Mouse (Mus musculus): ENCODE measurements around the gene Ldb3. TPM values are rescaled to one million over a fixed set of nuclear protein-coding genes. Genes with fewer than 3 reads are reported as not detected.

Ldb3 gene
- polyA plus RNA-seq (2012; ENCODE audit: insufficient read depth, insufficient read length, missing spikeins) = not detected in 2 replicates

DNA sequence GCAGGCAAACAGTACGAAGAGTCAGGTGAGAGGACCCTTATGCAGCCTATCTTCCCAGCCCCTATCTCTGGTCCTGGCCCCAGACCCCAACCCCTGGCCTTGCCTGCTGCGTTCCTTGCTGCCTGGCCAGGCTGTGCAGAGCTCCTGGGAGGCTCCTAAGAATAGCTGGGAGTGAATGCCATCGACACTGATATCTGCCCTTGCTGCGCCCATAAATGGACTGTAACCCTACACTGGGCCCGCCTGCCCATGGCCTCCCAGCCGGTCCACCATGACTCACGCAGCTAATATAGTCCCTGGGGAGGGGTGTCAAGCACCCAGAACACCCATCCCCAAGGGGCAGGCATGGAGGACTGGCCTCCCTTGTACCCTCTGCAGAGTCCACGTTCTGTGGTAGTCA lies at the start of gene Ldb3:
TSS of gene Ldb3 (minus strand) at position 185 of the 400 bp plus-strand sequence.
- no peak for TF ChIP-seq CTCF (IDR thresholded peaks at IDR 0.05; ENCODE audit: low read depth, low read length)
- no peak for TF ChIP-seq POLR2A (IDR thresholded peaks at IDR 0.05; ENCODE audit: borderline replicate concordance, low read depth, low read length)
- H3K4me1 ChIP-seq (ENCODE audit: control insufficient read depth, insufficient read depth, low read length) = no peaks in the 10 kb centered on the region
- no peak within 1 kb of the TSS for H3K27ac ChIP-seq (ENCODE audit: insufficient read depth, low read depth, low read length)
- no peak within 1 kb of the TSS for H3K4me3 ChIP-seq (ENCODE audit: insufficient read depth, low read length)

DNA sequence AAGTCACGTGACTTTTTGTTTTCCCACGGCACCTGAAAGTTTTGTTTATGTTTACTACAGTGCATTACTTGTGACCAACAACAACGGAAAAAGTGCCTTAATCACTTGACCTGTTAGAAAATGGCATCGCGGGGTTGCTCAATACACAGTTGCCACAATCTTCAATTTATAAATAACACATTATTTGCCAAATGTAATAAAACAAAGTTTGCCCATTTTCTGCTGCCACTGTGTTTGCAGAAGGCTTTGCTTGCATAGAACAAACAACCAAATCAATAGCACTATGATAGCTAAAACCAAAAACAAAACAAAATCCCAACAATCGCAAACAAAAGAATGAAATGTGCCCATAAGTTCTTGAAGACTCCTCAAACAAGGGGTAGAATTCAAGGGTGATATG lies 47.2 kb upstream of the Ldb3 start:
- H3K4me3 ChIP-seq (ENCODE audit: insufficient read depth, low read length) = no peak overlapping the region
- 0 out of 2 replicates have a peak, but pooled peaks cover 2% of the 10 kb centered on the region for H3K4me1 ChIP-seq (ENCODE audit: control insufficient read depth, insufficient read depth, low read length)
- no peak for TF ChIP-seq CTCF (IDR thresholded peaks at IDR 0.05; ENCODE audit: low read depth, low read length)
- no peak for TF ChIP-seq POLR2A (IDR thresholded peaks at IDR 0.05; ENCODE audit: borderline replicate concordance, low read depth, low read length)
- H3K27ac ChIP-seq (ENCODE audit: insufficient read depth, low read depth, low read length) = no peak overlapping the region

DNA sequence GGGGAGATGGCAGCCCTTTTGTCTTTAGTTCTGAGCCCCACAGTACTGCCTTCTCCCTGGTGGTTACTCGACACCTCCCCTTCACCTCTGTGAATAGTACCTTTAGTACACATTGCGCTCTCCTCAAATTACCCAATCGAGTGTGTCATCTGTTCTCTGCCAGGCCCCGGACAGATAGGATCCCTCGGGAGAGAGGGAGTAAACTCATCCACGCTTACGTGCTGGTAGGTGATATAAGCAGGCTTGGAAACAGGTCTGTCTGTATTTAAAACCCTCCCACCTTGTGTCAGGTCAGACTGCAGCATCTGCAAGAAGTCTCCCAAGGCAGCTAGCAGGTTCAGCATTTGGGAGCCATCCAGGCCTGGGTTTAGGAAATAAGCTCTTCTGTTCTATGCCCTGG lies 46.7 kb upstream of the Ldb3 start:
- Histone ChIP-seq H3K4me3 (ENCODE audit: insufficient read depth, low read length) (no peak overlapping the region), H3K27ac (ENCODE audit: insufficient read depth, low read depth, low read length) (no peak overlapping the region), H3K4me1 (ENCODE audit: control insufficient read depth, insufficient read depth, low read length) (0 out of 2 replicates have a peak, but pooled peaks cover 2% of the 10 kb centered on the region)
- no peak for TF ChIP-seq POLR2A (IDR thresholded peaks at IDR 0.05; ENCODE audit: borderline replicate concordance, low read depth, low read length)
- no peak for TF ChIP-seq CTCF (IDR thresholded peaks at IDR 0.05; ENCODE audit: low read depth, low read length)

DNA sequence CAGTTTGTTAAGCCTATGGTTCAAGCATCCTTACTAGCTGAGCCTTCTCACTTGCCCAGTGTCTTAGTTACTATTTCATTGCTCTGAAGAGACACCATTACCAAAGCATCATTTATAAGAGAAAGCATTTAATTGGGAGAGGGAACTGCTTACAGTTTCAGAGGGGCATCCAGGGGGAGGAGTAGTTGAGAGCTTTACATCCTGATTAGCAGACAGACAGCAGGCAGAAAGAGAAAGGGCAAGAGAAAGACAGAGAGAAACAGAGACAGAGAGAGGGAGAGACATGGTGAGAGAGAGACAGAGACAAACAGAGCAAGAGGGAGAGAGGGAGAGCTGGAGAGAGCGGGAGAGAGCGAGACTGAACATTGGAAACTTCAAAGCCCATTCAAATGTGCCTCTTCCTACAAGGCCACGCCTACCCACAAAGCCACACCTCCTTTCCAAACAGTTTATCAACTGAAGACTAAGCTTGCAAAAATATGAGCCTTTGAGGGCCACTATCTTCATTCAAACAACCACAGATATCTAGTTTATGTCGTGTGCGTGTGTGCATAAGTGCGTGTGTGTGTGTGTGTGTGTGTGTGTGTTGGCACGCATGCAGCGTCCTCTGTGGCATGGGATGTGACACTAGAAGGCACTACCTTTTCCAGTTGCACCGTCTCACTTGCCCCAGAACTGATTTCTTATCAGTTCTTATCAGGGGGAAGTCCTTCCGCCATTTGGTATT lies 44.4 kb upstream of the Ldb3 start:
- Histone ChIP-seq H3K4me3 (ENCODE audit: insufficient read depth, low read length) (no peak overlapping the region), H3K4me1 (ENCODE audit: control insufficient read depth, insufficient read depth, low read length) (no peaks in the 10 kb centered on the region), H3K27ac (ENCODE audit: insufficient read depth, low read depth, low read length) (no peak overlapping the region)
- TF ChIP-seq POLR2A (IDR thresholded peaks at IDR 0.05; ENCODE audit: borderline replicate concordance, low read depth, low read length) (no peak), CTCF (IDR thresholded peaks at IDR 0.05; ENCODE audit: low read depth, low read length) (no peak)

DNA sequence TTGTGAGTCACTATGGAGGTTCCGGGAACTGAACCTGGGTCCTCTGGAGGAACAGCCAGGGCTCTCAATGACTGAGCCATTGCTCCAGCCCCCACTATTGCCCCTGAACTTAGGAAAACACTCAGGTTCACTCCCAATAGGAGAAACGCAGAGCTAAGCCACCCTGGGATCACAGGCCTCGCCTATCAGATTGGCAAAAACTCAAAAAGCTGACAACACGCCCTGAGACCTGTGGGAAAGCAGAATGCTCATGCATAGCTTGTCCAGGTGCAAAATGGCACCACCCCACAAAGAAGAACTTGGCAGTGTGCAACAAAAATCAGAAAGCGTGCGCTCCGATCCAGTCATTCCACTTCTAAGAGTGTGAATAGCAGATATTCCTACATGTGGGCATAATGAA lies 38.3 kb upstream of the Ldb3 start:
- TF ChIP-seq POLR2A (IDR thresholded peaks at IDR 0.05; ENCODE audit: borderline replicate concordance, low read depth, low read length) = no peak
- no peak for TF ChIP-seq CTCF (IDR thresholded peaks at IDR 0.05; ENCODE audit: low read depth, low read length)
- Histone ChIP-seq H3K4me1 (ENCODE audit: control insufficient read depth, insufficient read depth, low read length) (no peaks in the 10 kb centered on the region), H3K27ac (ENCODE audit: insufficient read depth, low read depth, low read length) (no peak overlapping the region), H3K4me3 (ENCODE audit: insufficient read depth, low read length) (no peak overlapping the region)

DNA sequence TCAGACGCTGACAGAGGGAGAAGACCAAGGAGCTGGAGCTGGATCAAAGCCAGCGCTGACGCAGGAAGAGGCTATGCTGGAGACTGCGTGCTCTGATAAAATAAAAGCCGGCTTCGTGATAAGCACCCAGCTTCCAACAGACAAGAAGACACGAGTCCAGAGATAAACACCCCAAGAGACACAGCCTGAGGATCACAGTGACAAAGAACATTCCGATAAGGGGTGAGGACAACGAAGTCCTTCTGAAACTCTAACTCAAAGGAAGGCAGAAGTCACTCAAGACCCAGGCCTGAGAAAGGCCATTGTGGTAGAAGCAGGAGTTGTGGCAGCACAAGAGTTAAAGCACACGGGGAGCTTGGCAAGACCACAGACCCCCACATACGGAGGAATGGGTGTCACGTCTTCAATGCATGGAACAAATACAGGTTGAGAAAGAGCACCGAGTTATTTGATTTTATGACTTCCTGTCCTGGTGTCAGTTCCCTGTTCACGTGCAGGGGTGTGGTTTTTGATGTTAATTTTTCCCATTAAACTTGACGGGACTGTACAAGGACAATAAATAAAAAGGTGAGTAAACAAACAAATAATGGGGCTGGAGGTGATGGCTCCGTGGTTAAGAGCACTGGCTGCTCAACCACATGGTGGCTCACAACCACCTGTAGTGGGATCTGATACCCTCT lies 35.2 kb upstream of the Ldb3 start:
- H3K27ac ChIP-seq (ENCODE audit: insufficient read depth, low read depth, low read length) = no peak overlapping the region
- H3K4me1 ChIP-seq (ENCODE audit: control insufficient read depth, insufficient read depth, low read length) = no peaks in the 10 kb centered on the region
- H3K4me3 ChIP-seq (ENCODE audit: insufficient read depth, low read length) = no peak overlapping the region

DNA sequence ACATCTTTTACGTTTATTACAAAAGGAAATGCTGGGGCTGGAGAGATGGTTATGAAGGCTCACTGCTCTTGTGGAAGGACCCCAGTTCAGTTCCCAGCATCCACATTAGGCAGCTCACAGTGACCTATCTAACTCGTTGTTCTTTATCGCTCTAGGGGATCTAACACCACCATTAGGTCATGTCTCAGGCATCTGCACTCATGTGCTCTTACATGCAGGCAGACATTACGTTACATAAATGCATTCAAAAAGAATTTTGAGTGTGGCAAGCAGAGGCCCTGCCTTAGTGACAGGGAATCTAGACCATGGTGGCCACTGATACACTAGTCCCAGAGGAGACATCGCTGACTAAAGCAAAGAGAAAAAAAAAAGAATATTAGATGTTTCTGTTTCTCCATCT lies 34.6 kb upstream of the Ldb3 start:
- no peak overlapping the region for H3K27ac ChIP-seq (ENCODE audit: insufficient read depth, low read depth, low read length)
- H3K4me1 ChIP-seq (ENCODE audit: control insufficient read depth, insufficient read depth, low read length) = no peaks in the 10 kb centered on the region
- TF ChIP-seq POLR2A (IDR thresholded peaks at IDR 0.05; ENCODE audit: borderline replicate concordance, low read depth, low read length) = no peak
- no peak overlapping the region for H3K4me3 ChIP-seq (ENCODE audit: insufficient read depth, low read length)

More for the DNA sequence above, 35.2 kb upstream of the Ldb3 start:
- TF ChIP-seq POLR2A (IDR thresholded peaks at IDR 0.05; ENCODE audit: borderline replicate concordance, low read depth, low read length) (no peak), CTCF (IDR thresholded peaks at IDR 0.05; ENCODE audit: low read depth, low read length) (no peak)

DNA sequence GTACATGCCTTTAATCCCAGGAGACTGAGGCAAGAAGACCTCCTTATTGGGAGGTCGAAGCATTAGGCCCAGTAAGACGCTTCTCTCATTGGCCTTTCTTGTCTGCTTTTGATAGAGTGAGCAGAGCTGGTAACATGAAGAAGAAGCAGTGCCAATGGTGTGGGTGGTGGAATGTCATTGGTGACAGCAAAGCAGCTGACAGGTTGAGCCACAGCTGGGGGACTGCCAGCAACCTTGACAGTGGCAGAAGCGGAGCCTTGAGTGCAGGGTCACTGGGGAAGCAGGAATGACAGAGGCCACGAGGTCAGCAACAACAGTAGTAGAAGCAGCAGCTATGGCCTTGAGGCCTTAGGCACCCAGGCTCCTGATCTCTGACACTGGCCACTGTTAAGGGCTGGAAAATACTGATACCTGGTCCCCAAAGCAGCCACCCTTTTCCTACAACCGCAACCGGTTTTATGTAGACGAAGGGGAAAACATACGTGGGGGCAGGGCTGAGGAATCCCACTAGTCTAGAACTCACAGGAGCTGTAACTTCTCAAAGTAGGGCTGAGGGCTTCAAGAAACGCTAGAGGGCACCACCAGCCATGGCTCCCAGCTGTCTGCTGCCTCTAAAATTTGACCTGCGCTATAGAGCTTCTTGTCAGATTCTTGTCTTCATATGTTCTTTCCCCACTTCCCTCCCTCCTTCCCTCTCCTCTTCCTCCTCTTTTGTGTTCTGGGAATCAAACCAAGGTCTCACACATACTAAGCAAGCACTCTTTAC lies 32.3 kb upstream of the Ldb3 start:
- peak; percentile 20; the same call in 1 of the 2 replicates for TF ChIP-seq CTCF (IDR thresholded peaks at IDR 0.05; ENCODE audit: low read depth, low read length)
- TF ChIP-seq POLR2A (IDR thresholded peaks at IDR 0.05; ENCODE audit: borderline replicate concordance, low read depth, low read length) = no peak
- Histone ChIP-seq H3K27ac (ENCODE audit: insufficient read depth, low read depth, low read length) (no peak overlapping the region), H3K4me1 (ENCODE audit: control insufficient read depth, insufficient read depth, low read length) (no peaks in the 10 kb centered on the region), H3K4me3 (ENCODE audit: insufficient read depth, low read length) (no peak overlapping the region)

DNA sequence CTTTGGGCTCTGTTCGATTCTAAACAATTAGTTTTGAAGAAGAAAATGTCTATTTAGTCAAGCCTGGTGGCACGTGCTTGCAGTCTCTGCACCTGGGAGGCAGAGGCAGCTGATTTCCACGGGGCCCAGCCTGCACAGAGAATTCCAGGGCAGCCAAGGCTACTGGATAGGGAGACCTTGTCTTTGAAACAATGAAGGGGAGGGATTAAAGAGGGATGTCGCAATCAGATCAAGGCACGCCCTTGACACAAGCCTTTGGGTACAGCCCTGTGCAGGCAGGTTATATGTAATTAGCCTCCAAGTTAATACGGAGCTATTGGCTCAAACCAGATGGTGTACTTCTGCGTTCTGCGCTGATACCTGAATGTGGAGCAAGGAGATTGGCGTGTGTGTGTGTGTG lies 30.3 kb upstream of the Ldb3 start:
- TF ChIP-seq POLR2A (IDR thresholded peaks at IDR 0.05; ENCODE audit: borderline replicate concordance, low read depth, low read length) (no peak), CTCF (IDR thresholded peaks at IDR 0.05; ENCODE audit: low read depth, low read length) (no peak)
- H3K4me1 ChIP-seq (ENCODE audit: control insufficient read depth, insufficient read depth, low read length) = no peaks in the 10 kb centered on the region
- H3K27ac ChIP-seq (ENCODE audit: insufficient read depth, low read depth, low read length) = no peak overlapping the region

More for the DNA sequence above, 30.3 kb upstream of the Ldb3 start:
- H3K4me3 ChIP-seq (ENCODE audit: insufficient read depth, low read length) = no peak overlapping the region
